Mouse (Mus musculus) limb, embryonic 10.5 days (tissue): ENCODE data around the gene Hsd17b13. TPM values are rescaled to one million over a fixed set of nuclear protein-coding genes. Genes with fewer than 3 reads are reported as not detected.

ENCODE experiments used
- DNase-seq: peaks from one replicate; pipeline ENCODE4 v3.0.0-alpha.2; 2017; ENCODE audit warnings: low spot score
- H3K27ac ChIP-seq: fragments of 300-500 bp; sonication (generic); 2 replicates; pipeline ENCODE4 v1.5.1; 2016; ENCODE audit warnings: mild to moderate bottlenecking
- H3K27me3 ChIP-seq: fragments of 300-500 bp; sonication (generic); 2 replicates; pipeline ENCODE4 v1.6.1; 2016; ENCODE audit warnings: low read depth, mild to moderate bottlenecking; ENCODE audit not compliant: poor library complexity, severe bottlenecking
- H3K36me3 ChIP-seq: fragments of 300-500 bp; sonication (generic); 2 replicates; pipeline ENCODE4 v1.6.1; 2016; ENCODE audit warnings: mild to moderate bottlenecking, moderate library complexity
- H3K4me1 ChIP-seq: fragments of 300-500 bp; sonication (generic); 2 replicates; pipeline ENCODE4 v1.6.1; 2016
- H3K4me3 ChIP-seq: fragments of 300-500 bp; sonication (generic); 2 replicates; pipeline ENCODE4 v1.5.1; 2016; ENCODE audit warnings: mild to moderate bottlenecking, moderate library complexity
- H3K9me3 ChIP-seq: fragments of 300-500 bp; sonication (generic); replicated peaks from 2 replicates; pipeline ENCODE4 v1.6.1; 2016; ENCODE audit warnings: mild to moderate bottlenecking
- WGBS: fragments of 180-500 bp; shearing (Covaris S2); methylation state at CpG from one replicate; pipeline ENCODE4 v1.1.7; 2016; 5-methylcytosine and 5-hydroxymethylcytosine counted together
- polyA plus RNA-seq: library from polyadenylated mRNA; unstranded; fragments of >200 nt; fragmentation: Nextera tagmentation; extraction: Ambion mirVana; gene quantifications from 2 replicates; pipeline ENCODE4 v1.2.1, GENCODE M21; 2016

The Hsd17b13 gene
- polyA plus RNA-seq, 1 experiment from 2014 or later: not detected

- 52% methylated on average over 15 of the region's 15 CpGs for WGBS
- H3K4me3 ChIP-seq: no peak overlapping the region
- peaks cover 6% of the 10 kb centered on the region; the same call in 1 of the 2 replicates for H3K36me3 ChIP-seq
- DNase-seq: no peak
- H3K27ac ChIP-seq: peak overlapping the region; percentile 53; the same call in 1 of the 2 replicates
- peaks cover 10% of the 10 kb centered on the region for H3K4me1 ChIP-seq
- H3K27me3 ChIP-seq: no peaks in the 10 kb centered on the region
- H3K9me3 ChIP-seq: no peaks in the 10 kb centered on the region
Measured at GRCm38 (mm10) chr5:104003256-104003931, 26.2 kb upstream of the Hsd17b13 start.

GRCm38 (mm10) chr5:104002549-104003255, 25.5 kb upstream of the Hsd17b13 start:
- no peak for DNase-seq
- no peaks in the 10 kb centered on the region for H3K27me3 ChIP-seq
- H3K9me3 ChIP-seq: no peaks in the 10 kb centered on the region
- H3K36me3 ChIP-seq: peaks cover 6% of the 10 kb centered on the region; the same call in 1 of the 2 replicates
- H3K4me3 ChIP-seq: no peak overlapping the region
- 21% methylated on average over 18 of the region's 18 CpGs for WGBS
- peak overlapping the region; percentile 53; the same call in 1 of the 2 replicates for H3K27ac ChIP-seq
- H3K4me1 ChIP-seq: peaks cover 10% of the 10 kb centered on the region

GRCm38 (mm10) chr5:103999738-104000137, 22.5 kb upstream of the Hsd17b13 start:
- no peak overlapping the region for H3K4me3 ChIP-seq
- no peaks in the 10 kb centered on the region for H3K9me3 ChIP-seq
- H3K27me3 ChIP-seq: no peaks in the 10 kb centered on the region
- WGBS: 8% methylated on average over 5 of the region's 5 CpGs
- peaks cover 10% of the 10 kb centered on the region for H3K4me1 ChIP-seq
- peak; percentile 89 for DNase-seq
- H3K36me3 ChIP-seq: no peaks in the 10 kb centered on the region
- H3K27ac ChIP-seq: no peak overlapping the region

GRCm38 (mm10) chr5:103998739-103999138, 21.5 kb upstream of the Hsd17b13 start:
- no peak overlapping the region for H3K4me3 ChIP-seq
- 85% methylated on average over 5 of the region's 5 CpGs for WGBS
- no peaks in the 10 kb centered on the region for H3K27me3 ChIP-seq
- no peaks in the 10 kb centered on the region for H3K9me3 ChIP-seq
- H3K36me3 ChIP-seq: no peaks in the 10 kb centered on the region
- DNase-seq: no peak
- H3K27ac ChIP-seq: no peak overlapping the region
- H3K4me1 ChIP-seq: peaks cover 10% of the 10 kb centered on the region

GRCm38 (mm10) chr5:103995181-103995580, 18.0 kb upstream of the Hsd17b13 start:
- H3K36me3 ChIP-seq: no peaks in the 10 kb centered on the region
- no peak overlapping the region for H3K4me3 ChIP-seq
- no peaks in the 10 kb centered on the region for H3K27me3 ChIP-seq
- DNase-seq: no peak
- H3K9me3 ChIP-seq: no peaks in the 10 kb centered on the region
- WGBS: 64% methylated on average over 3 of the region's 3 CpGs
- H3K27ac ChIP-seq: no peak overlapping the region
- H3K4me1 ChIP-seq: no peaks in the 10 kb centered on the region

- 85% methylated on average over 4 of the region's 4 CpGs for WGBS
Measured at GRCm38 (mm10) chr5:103994669-103995068, 17.5 kb upstream of the Hsd17b13 start.

GRCm38 (mm10) chr5:103993601-103994000, 16.4 kb upstream of the Hsd17b13 start:
- DNase-seq: no peak
- H3K9me3 ChIP-seq: no peaks in the 10 kb centered on the region
- no peaks in the 10 kb centered on the region for H3K27me3 ChIP-seq
- 88% methylated on average over 1 of the region's 1 CpGs for WGBS
- H3K36me3 ChIP-seq: peaks cover 8% of the 10 kb centered on the region; the same call in 1 of the 2 replicates
- H3K27ac ChIP-seq: no peak overlapping the region
- no peak overlapping the region for H3K4me3 ChIP-seq
- no peaks in the 10 kb centered on the region for H3K4me1 ChIP-seq

More at GRCm38 (mm10) chr5:103994669-103995068, 17.5 kb upstream of the Hsd17b13 start:
- H3K36me3 ChIP-seq: 0 out of 2 replicates have a peak, but pooled peaks cover 3% of the 10 kb centered on the region
- DNase-seq: no peak
- no peak overlapping the region for H3K4me3 ChIP-seq
- no peak overlapping the region for H3K27ac ChIP-seq
- no peaks in the 10 kb centered on the region for H3K9me3 ChIP-seq
- no peaks in the 10 kb centered on the region for H3K27me3 ChIP-seq
- H3K4me1 ChIP-seq: no peaks in the 10 kb centered on the region

- Histone ChIP-seq H3K36me3 (peaks cover 8% of the 10 kb centered on the region; the same call in 1 of the 2 replicates), H3K27me3 (no peaks in the 10 kb centered on the region), H3K27ac (no peak overlapping the region), H3K9me3 (no peaks in the 10 kb centered on the region), H3K4me3 (no peak overlapping the region), H3K4me1 (no peaks in the 10 kb centered on the region)
- 86% methylated on average over 9 of the region's 9 CpGs for WGBS
- DNase-seq: no peak
Measured at GRCm38 (mm10) chr5:103992831-103993230, 15.6 kb upstream of the Hsd17b13 start.

GRCm38 (mm10) chr5:103980705-103981560, 3.7 kb upstream of the Hsd17b13 start:
- Histone ChIP-seq H3K36me3 (no peaks in the 10 kb centered on the region), H3K27me3 (no peaks in the 10 kb centered on the region), H3K4me1 (no peaks in the 10 kb centered on the region), H3K4me3 (no peak overlapping the region), H3K27ac (no peak overlapping the region), H3K9me3 (no peaks in the 10 kb centered on the region)
- WGBS: 91% methylated on average over 9 of the region's 9 CpGs
- DNase-seq: no peak

GRCm38 (mm10) chr5:103977907-103978570, 829 bp upstream of the Hsd17b13 start:
- Histone ChIP-seq H3K27ac (no peak overlapping the region), H3K36me3 (no peaks in the 10 kb centered on the region), H3K4me3 (no peak overlapping the region), H3K9me3 (no peaks in the 10 kb centered on the region), H3K27me3 (no peaks in the 10 kb centered on the region), H3K4me1 (no peaks in the 10 kb centered on the region)
- whole genome bisulfite sequencing: 90% methylated on average over 7 of the region's 7 CpGs
- DNase-seq: no peak

- 75% methylated on average over 7 of the region's 7 CpGs for WGBS
- Histone ChIP-seq H3K9me3 (no peaks in the 10 kb centered on the region), H3K27ac (no peak overlapping the region), H3K36me3 (no peaks in the 10 kb centered on the region), H3K4me3 (no peak overlapping the region), H3K4me1 (peaks cover 4% of the 10 kb centered on the region; the same call in 1 of the 2 replicates), H3K27me3 (no peaks in the 10 kb centered on the region)
- no peak for DNase-seq
Measured at GRCm38 (mm10) chr5:103975736-103976135, 1.5 kb downstream of the Hsd17b13 start.

- no peak overlapping the region for H3K4me3 ChIP-seq
- H3K27ac ChIP-seq: no peak overlapping the region
- H3K27me3 ChIP-seq: no peaks in the 10 kb centered on the region
- DNase-seq: no peak
- no peaks in the 10 kb centered on the region for H3K36me3 ChIP-seq
- no peaks in the 10 kb centered on the region for H3K9me3 ChIP-seq
- H3K4me1 ChIP-seq: peaks cover 4% of the 10 kb centered on the region; the same call in 1 of the 2 replicates
- 75% methylated on average over 13 of the region's 13 CpGs for WGBS
Measured at GRCm38 (mm10) chr5:103972801-103973200, 4.4 kb downstream of the Hsd17b13 start.
